Comparison of ENCODE assay signal across 9 mouse cellular contexts in the genomic region with DNA sequence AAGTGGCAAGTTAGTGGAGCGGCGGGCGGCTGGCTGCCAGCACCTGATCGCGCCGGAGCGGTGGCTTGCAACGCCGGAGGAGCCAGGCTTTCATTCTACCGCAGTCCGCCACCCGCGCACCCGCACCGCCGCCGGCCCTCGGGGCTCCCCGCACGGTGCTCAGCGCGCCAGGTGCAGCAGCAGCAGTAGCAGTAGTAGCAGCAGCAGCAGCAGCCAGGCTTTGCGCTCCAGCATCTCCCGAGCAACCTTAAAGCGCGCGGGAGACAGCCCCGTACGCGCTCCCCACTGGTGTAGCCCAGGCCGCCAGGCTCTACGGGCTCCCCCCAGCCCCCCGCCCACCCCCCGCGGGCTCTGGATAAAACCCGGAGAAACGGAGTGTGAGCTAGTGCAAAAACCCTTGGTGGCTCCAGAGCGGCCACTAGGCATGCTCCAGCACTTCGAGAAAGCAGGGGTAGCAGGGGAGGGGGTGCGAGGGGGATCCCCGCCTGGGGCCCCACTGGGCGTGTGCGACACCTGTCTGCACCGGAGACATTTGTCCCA. TPM values are rescaled to one million over a fixed set of nuclear protein-coding genes. Genes with fewer than 3 reads are reported as not detected.
A peak's percentile ranks its signal among the peaks of the same experiment; 100 is the strongest.
DNase-seq lines count a peak whose midpoint lies in the region; ATAC-seq and TF ChIP-seq lines count a peak whose summit lies in the region.
"Had no signal": no experiment of that assay in that cellular context is flagged by ENCODE, and none has a peak within 500 bp of the region (broad histone marks: within the 10 kb centered on the region; RNA-seq: fewer than 3 reads in every experiment).

No protein-coding gene starts in this region.

- H3K4me1 ChIP-seq in heart, embryonic 11.5 days (ENCODE audit: control insufficient read depth, insufficient read depth, low read length) = no peaks in the 10 kb centered on the region; the same call in 1 of the 2 replicates
- no peaks in the 10 kb centered on the region for H3K4me1 ChIP-seq in forebrain, postnatal 0 days (ENCODE audit: insufficient read depth)
- H3K4me1 ChIP-seq in midbrain, embryonic 14.5 days (ENCODE audit: control insufficient read depth, insufficient read depth, low read length) = no peaks in the 10 kb centered on the region

- no peak overlapping the region for H3K9ac ChIP-seq in heart, embryonic 11.5 days (ENCODE audit: low read depth, low read length)
- peak overlapping the region; percentile 60 for H3K9ac ChIP-seq in forebrain, postnatal 0 days
- H3K9ac ChIP-seq in midbrain, embryonic 14.5 days (replicated peaks; ENCODE audit: low read length) = peak overlapping the region; percentile 69

- peak; percentile 45 for TF ChIP-seq CTCF in forebrain, postnatal 0 days (IDR thresholded peaks at IDR 0.05; ENCODE audit: low read depth)

- 2% methylated on average over 44 of the region's 44 CpGs for WGBS in heart, embryonic 11.5 days (ENCODE audit: insufficient replicate concordance)
- 1% methylated on average over 43 of the region's 44 CpGs for WGBS in forebrain, postnatal 0 days
- under 1% methylated on average over 44 of the region's 44 CpGs for WGBS in midbrain, embryonic 14.5 days

- H3K4me3 ChIP-seq in heart, embryonic 11.5 days (ENCODE audit: low read depth, low read length) = peak overlapping the region; percentile 53
- peak overlapping the region; percentile 68 for H3K4me3 ChIP-seq in forebrain, postnatal 0 days (ENCODE audit: low read depth, low read length)
- H3K4me3 ChIP-seq in midbrain, embryonic 14.5 days (replicated peaks; ENCODE audit: low read depth, low read length) = peak overlapping the region; percentile 62

- ATAC-seq in heart, embryonic 11.5 days (replicated peaks; ENCODE audit: insufficient number of reproducible peaks, low FRiP score, low TSS enrichment) = 0 out of 2 replicates have a peak, but pooled peaks have one; percentile 2
- ATAC-seq in forebrain, postnatal 0 days = peak; percentile 91
- ATAC-seq in midbrain, embryonic 14.5 days (ENCODE audit: low FRiP score, low TSS enrichment) = peak; percentile 89

- intact Hi-C loops in heart, postnatal 10 days (cut with DNase I) = no loop called here

- H3K36me3 ChIP-seq in heart, embryonic 11.5 days (ENCODE audit: control insufficient read depth, insufficient read depth, low read length) = no peaks in the 10 kb centered on the region
- H3K36me3 ChIP-seq in forebrain, postnatal 0 days (ENCODE audit: insufficient read depth) = no peaks in the 10 kb centered on the region
- no peaks in the 10 kb centered on the region for H3K36me3 ChIP-seq in midbrain, embryonic 14.5 days (ENCODE audit: control insufficient read depth, insufficient read depth, low read length)

- DNase-seq in heart, postnatal 10 days = no peak
- DNase-seq in cerebellum, adult 18-20 months = peak; percentile 55 to 74
- DNase-seq in forebrain, postnatal 0 days = peak; percentile 86
- peak; percentile 27 to 39 for DNase-seq in layer of hippocampus, postnatal 36 days
- DNase-seq in midbrain, embryonic 14.5 days = peak; percentile 87
- DNase-seq in testis, postnatal 14 days (ENCODE audit: low spot score) = peak; percentile 13
- DNase-seq in lung, postnatal 14 days = no peak

- no peak overlapping the region for H3K27ac ChIP-seq in heart, embryonic 11.5 days (ENCODE audit: low read depth, low read length)
- peak overlapping the region; percentile 69 for H3K27ac ChIP-seq in forebrain, postnatal 0 days (ENCODE audit: low read depth, low read length)
- peak overlapping the region; percentile 86 for H3K27ac ChIP-seq in midbrain, embryonic 14.5 days (replicated peaks; ENCODE audit: low read depth, low read length)

- peaks cover 37% of the 10 kb centered on the region for H3K27me3 ChIP-seq in heart, embryonic 11.5 days (ENCODE audit: control insufficient read depth, insufficient read depth, low read length)
- H3K27me3 ChIP-seq in forebrain, postnatal 0 days (ENCODE audit: insufficient read depth, low read length) = peaks cover 12% of the 10 kb centered on the region
- peaks cover 13% of the 10 kb centered on the region; the same call in 1 of the 2 replicates for H3K27me3 ChIP-seq in midbrain, embryonic 14.5 days (ENCODE audit: control insufficient read depth, insufficient read depth, low read length)

- H3K4me2 ChIP-seq in heart, embryonic 11.5 days = peak overlapping the region; percentile 90
- peak overlapping the region; percentile 72 for H3K4me2 ChIP-seq in forebrain, postnatal 0 days (ENCODE audit: low read depth)
- peak overlapping the region; percentile 78 for H3K4me2 ChIP-seq in midbrain, embryonic 14.5 days (ENCODE audit: low read length)

- no peaks in the 10 kb centered on the region for H3K9me3 ChIP-seq in heart, embryonic 11.5 days (replicated peaks; ENCODE audit: control insufficient read depth, low read length)
- no peaks in the 10 kb centered on the region for H3K9me3 ChIP-seq in forebrain, postnatal 0 days (ENCODE audit: low read length)
- H3K9me3 ChIP-seq in midbrain, embryonic 14.5 days (ENCODE audit: control insufficient read depth, low read length) = no peaks in the 10 kb centered on the region

RNA-seq across cellular contexts. Expression of a gene that starts 0.5 kb away (rescaled TPM):
- 0.04 and 0.10 TPM in 2 replicates for polyA plus RNA-seq in heart, embryonic 11.5 days (2014; fragmentation: Nextera tagmentation; extraction: Ambion mirVana)
- total RNA-seq in heart, postnatal 10 days (2021) = under 1 TPM in 1 of 2 experiments, not detected in 1; 0.45 TPM
- total RNA-seq in forebrain, postnatal 0 days (2014; rRNA removed) = 53.8 and 62.2 TPM in 2 replicates
- 14.0 and 16.4 TPM in 2 replicates for polyA plus RNA-seq in forebrain, postnatal 0 days (2015; fragmentation: Nextera tagmentation; extraction: Ambion mirVana)
- total RNA-seq in layer of hippocampus, postnatal 36 days (2021) = 10 to 100 TPM; 34.3 to 37.5 TPM
- polyA plus RNA-seq in midbrain, embryonic 14.5 days (2014; fragmentation: Nextera tagmentation; extraction: Ambion mirVana) = 23.7 and 25.1 TPM in 2 replicates
- total RNA-seq: hematopoietic stem cell, adult 5-6 weeks had no signal

Comparison
In these comparisons a context has a peak if more than half of its experiments do, and no peak if none do; other contexts are left out.
1. ATAC-seq: peak in every context shown above with its lines; median percentile 91 in forebrain, postnatal 0 days; 89 in midbrain, embryonic 14.5 days; 2 in heart, embryonic 11.5 days.
2. DNase-seq: peak in cerebellum, adult 18-20 months (2 of 2), forebrain, postnatal 0 days (single experiment), layer of hippocampus, postnatal 36 days (2 of 2), midbrain, embryonic 14.5 days (single experiment) and testis, postnatal 14 days (single experiment); none in heart, postnatal 10 days (0 of 2) and lung, postnatal 14 days (single experiment).
3. RNA of a gene that starts 0.5 kb away (total RNA-seq): 53.8 to 62.2 TPM in forebrain, postnatal 0 days and 34.3 to 37.5 TPM in layer of hippocampus, postnatal 36 days; 0.45 TPM in heart, postnatal 10 days; every median in the first group is over 10 times any median in the second.
4. Peak in every context shown above with its lines, with median percentiles within 50 percentile points of each other: H3K4me2 ChIP-seq and H3K4me3 ChIP-seq.